ENCODE assay signal across 8 mouse cellular contexts in genomic region chr1:181009754-181010153, GRCm38 (mm10). TPM values are rescaled to one million over a fixed set of nuclear protein-coding genes. Genes with fewer than 3 reads are reported as not detected.
A peak's percentile ranks its signal among the peaks of the same experiment; 100 is the strongest.
DNase-seq lines count a peak whose midpoint lies in the region; ATAC-seq and TF ChIP-seq lines count a peak whose summit lies in the region.
"Had no signal": no experiment of that assay in that cellular context is flagged by ENCODE, and none has a peak within 500 bp of the region (broad histone marks: within the 10 kb centered on the region; RNA-seq: fewer than 3 reads in every experiment).

No protein-coding gene starts in this region.

- no peaks in the 10 kb centered on the region for H3K27me3 ChIP-seq in midbrain, embryonic 14.5 days (ENCODE audit: control insufficient read depth, insufficient read depth, low read length)
- H3K27me3 ChIP-seq: limb, embryonic 15.5 days had no signal

- ATAC-seq in midbrain, embryonic 14.5 days (ENCODE audit: low FRiP score, low TSS enrichment): no peak

- H3K27ac ChIP-seq in ES-E14 (ENCODE audit: insufficient read depth, low read depth, low read length, poor library complexity, severe bottlenecking): no peak overlapping the region
- H3K27ac ChIP-seq in midbrain, embryonic 14.5 days (replicated peaks; ENCODE audit: low read depth, low read length): no peak overlapping the region
- H3K27ac ChIP-seq: limb, embryonic 15.5 days had no signal

- no peak overlapping the region for H3K4me3 ChIP-seq in ES-E14 (ENCODE audit: insufficient read depth in 1 of 2, low read depth in 1 of 2, low read length in 2 of 2, poor library complexity in 1 of 2, severe bottlenecking in 1 of 2)
- no peak overlapping the region for H3K4me3 ChIP-seq in midbrain, embryonic 14.5 days (replicated peaks; ENCODE audit: low read depth, low read length)
- H3K4me3 ChIP-seq: limb, embryonic 15.5 days had no signal

- no peak overlapping the region for H3K4me2 ChIP-seq in midbrain, embryonic 14.5 days (ENCODE audit: low read length)
- H3K4me2 ChIP-seq: limb, embryonic 15.5 days had no signal

- no peaks in the 10 kb centered on the region for H3K9me3 ChIP-seq in ES-E14 (ENCODE audit: control insufficient read depth, insufficient read depth, low read depth, low read length)
- no peaks in the 10 kb centered on the region for H3K9me3 ChIP-seq in midbrain, embryonic 14.5 days (ENCODE audit: control insufficient read depth, low read length)
- H3K9me3 ChIP-seq: limb, embryonic 15.5 days had no signal

- H3K36me3 ChIP-seq in ES-E14 (ENCODE audit: control insufficient read depth, insufficient read depth, low read length, poor library complexity, severe bottlenecking): no peaks in the 10 kb centered on the region
- no peaks in the 10 kb centered on the region for H3K36me3 ChIP-seq in midbrain, embryonic 14.5 days (ENCODE audit: control insufficient read depth, insufficient read depth, low read length)
- H3K36me3 ChIP-seq: limb, embryonic 15.5 days had no signal

- no peak for DNase-seq in ES-E14 (ENCODE audit: low read depth, low spot score)
- DNase-seq in adrenal gland, adult 18-20 months (ENCODE audit: low spot score in 2 of 2): peak; percentile 62 to 64
- peak; percentile 97 for DNase-seq in fibroblast of lung, adult 2 months (ENCODE audit: low read depth)
- DNase-seq in kidney, adult 8-10 months: peak; percentile 78 to 83
- DNase-seq in skeletal muscle tissue, adult 2 months (ENCODE audit: low read depth, low spot score): peak; percentile 90
- DNase-seq in midbrain, embryonic 14.5 days: no peak
- no peak for DNase-seq in embryo, embryonic 11 days

- H3K4me1 ChIP-seq in ES-E14 (ENCODE audit: control insufficient read depth in 2 of 2, insufficient read depth in 2 of 2, low read length in 2 of 2, poor library complexity in 1 of 2): peaks cover 0 to 9% of the 10 kb centered on the region in 2 experiments; a peak in 2 of 4 replicates
- H3K4me1 ChIP-seq in midbrain, embryonic 14.5 days (ENCODE audit: control insufficient read depth, insufficient read depth, low read length): no peaks in the 10 kb centered on the region

- H3K9ac ChIP-seq in ES-E14 (ENCODE audit: insufficient read depth, low read depth, low read length, poor library complexity, severe bottlenecking): 0 out of 2 replicates have a peak overlapping the region, but pooled peaks have one; percentile 10
- H3K9ac ChIP-seq in midbrain, embryonic 14.5 days (replicated peaks; ENCODE audit: low read length): no peak overlapping the region
- H3K9ac ChIP-seq: limb, embryonic 15.5 days had no signal

- WGBS in midbrain, embryonic 14.5 days: 81% methylated on average over 3 of the region's 3 CpGs

- in situ Hi-C loops in ES-E14 (cut with MboI; ENCODE audit: low sequenced_read_pairs in 2 of 2, unreplicated experiment in 2 of 2): no loop called here

TF ChIP-seq in ES-E14, 5 proteins besides CTCF, POLR2A, EP300 and RAD21:
- TF ChIP-seq HCFC1 (IDR thresholded peaks at IDR 0.05; ENCODE audit: borderline replicate concordance, insufficient read depth, low read length) (no peak), MAFK (IDR thresholded peaks at IDR 0.05; ENCODE audit: insufficient read depth, low read depth, low read length) (peak; percentile 57; the same call in 1 of the 2 replicates), ZNF384 (IDR thresholded peaks at IDR 0.05; ENCODE audit: low read depth, low read length) (no peak)

RNA-seq across cellular contexts. Expression of gene Ephx1, which starts 10.9 kb away (rescaled TPM):
- total RNA-seq in ES-E14 (2012; rRNA removed): 12.5 and 35.9 TPM in 2 replicates
- 100 to 1,000 TPM; 198 to 228 TPM for total RNA-seq in adrenal gland, adult 18-20 months (2021)
- 2.7 and 3.2 TPM in 2 replicates for polyA plus RNA-seq in midbrain, embryonic 14.5 days (2014; fragmentation: Nextera tagmentation; extraction: Ambion mirVana)

RNA-seq across cellular contexts. Expression of gene 9130409I23Rik, which starts 41.3 kb away (rescaled TPM):
- not detected in 2 replicates for total RNA-seq in ES-E14 (2012; rRNA removed)
- total RNA-seq in adrenal gland, adult 18-20 months (2021): not detected
- polyA plus RNA-seq in midbrain, embryonic 14.5 days (2014; fragmentation: Nextera tagmentation; extraction: Ambion mirVana): not detected in 2 replicates
- polyA plus RNA-seq: limb, embryonic 15.5 days had no signal

Comparison
In these comparisons a context has a peak if more than half of its experiments do, and no peak if none do; other contexts are left out.
1. DNase-seq: peak in adrenal gland, adult 18-20 months (2 of 2), fibroblast of lung, adult 2 months (single experiment), kidney, adult 8-10 months (2 of 2) and skeletal muscle tissue, adult 2 months (single experiment); none in ES-E14 (single experiment), midbrain, embryonic 14.5 days (single experiment) and embryo, embryonic 11 days (single experiment).